Mouse (Mus musculus): ENCODE measurements around the gene Prss2.
"Not testable (repeated sequence)": the region's sequence is repeated elsewhere in the genome, so short reads cannot be mapped to it uniquely, and the experiment has no call there.

The Prss2 gene

GRCm38 (mm10) chr6:41556389-41556788, 34.8 kb downstream of the Prss2 start:
- no peak for DNase-seq (ENCODE audit: low spot score)

GRCm38 (mm10) chr6:41557468-41557867, 35.9 kb downstream of the Prss2 start:
- no peak for DNase-seq (ENCODE audit: low spot score)

- DNase-seq (ENCODE audit: low spot score), result no peak
Measured at GRCm38 (mm10) chr6:41558271-41558670, 36.7 kb downstream of the Prss2 start.

GRCm38 (mm10) chr6:41559331-41559730, 37.7 kb downstream of the Prss2 start:
- no peak for DNase-seq (ENCODE audit: low spot score)

- DNase-seq (ENCODE audit: low spot score), result no peak
Measured at GRCm38 (mm10) chr6:41560273-41560672, 38.7 kb downstream of the Prss2 start.

- DNase-seq (ENCODE audit: low spot score), result no peak
Measured at GRCm38 (mm10) chr6:41562598-41562997, 41.0 kb downstream of the Prss2 start.

GRCm38 (mm10) chr6:41563104-41563951, 41.7 kb downstream of the Prss2 start:
- DNase-seq (ENCODE audit: low spot score), result not testable (repeated sequence)

- DNase-seq (ENCODE audit: low spot score), result no peak
Measured at GRCm38 (mm10) chr6:41565261-41565660, 43.7 kb downstream of the Prss2 start.

- DNase-seq (ENCODE audit: low spot score), result no peak
Measured at GRCm38 (mm10) chr6:41566965-41567364, 45.4 kb downstream of the Prss2 start.

GRCm38 (mm10) chr6:41569078-41569477, 47.5 kb downstream of the Prss2 start:
- no peak for DNase-seq (ENCODE audit: low spot score)

All from embryo, embryonic 10 days (tissue).